Mouse (Mus musculus) neural tube, embryonic 12.5 days (tissue): ENCODE data around the gene Parva. TPM values are rescaled to one million over a fixed set of nuclear protein-coding genes. Genes with fewer than 3 reads are reported as not detected.

Source experiments
- ATAC-seq: fragments of 200-750 bp; cut with Nextera tagmentation; 2 replicates; pipeline ENCODE4 v1.8.0; 2017; ENCODE audit warnings: low read depth, mild to moderate bottlenecking, moderate TSS enrichment, moderate library complexity; ENCODE audit not compliant: low FRiP score
- H3K27ac ChIP-seq: fragments of 300-500 bp; sonication (generic); 2 replicates; pipeline ENCODE4 v1.5.1; 2016
- H3K27me3 ChIP-seq: fragments of 300-500 bp; sonication (generic); replicated peaks from 2 replicates; pipeline ENCODE4 v1.6.1; 2016; ENCODE audit warnings: mild to moderate bottlenecking
- H3K36me3 ChIP-seq: fragments of 300-500 bp; sonication (generic); 2 replicates; pipeline ENCODE4 v1.6.1; 2016; ENCODE audit warnings: mild to moderate bottlenecking
- H3K4me1 ChIP-seq: fragments of 300-500 bp; sonication (generic); 2 replicates; pipeline ENCODE4 v1.6.1; 2016
- H3K4me2 ChIP-seq: fragments of 300-500 bp; sonication (generic); replicated peaks from 2 replicates; pipeline ENCODE4 v1.6.1; 2016; ENCODE audit warnings: mild to moderate bottlenecking
- H3K4me3 ChIP-seq: fragments of 300-500 bp; sonication (generic); 2 replicates; pipeline ENCODE4 v1.5.1; 2016
- H3K9ac ChIP-seq: fragments of 300-500 bp; sonication (generic); 2 replicates; pipeline ENCODE4 v1.6.1; 2016; ENCODE audit warnings: mild to moderate bottlenecking
- H3K9me3 ChIP-seq: fragments of 300-500 bp; sonication (generic); 2 replicates; pipeline ENCODE4 v1.6.1; 2016; ENCODE audit warnings: mild to moderate bottlenecking
- WGBS: fragments of 180-500 bp; shearing (Covaris S2); methylation state at CpG from one replicate; pipeline ENCODE4 v1.1.7; 2016; 5-methylcytosine and 5-hydroxymethylcytosine counted together
- polyA plus RNA-seq: library from polyadenylated mRNA; unstranded; fragments of >200 nt; fragmentation: Nextera tagmentation; extraction: Ambion mirVana; gene quantifications from 2 replicates; pipeline ENCODE4 v1.2.1, GENCODE M21; 2016

Gene Parva
- polyA plus RNA-seq: 42.3 and 50.7 TPM in 2 replicates

DNA sequence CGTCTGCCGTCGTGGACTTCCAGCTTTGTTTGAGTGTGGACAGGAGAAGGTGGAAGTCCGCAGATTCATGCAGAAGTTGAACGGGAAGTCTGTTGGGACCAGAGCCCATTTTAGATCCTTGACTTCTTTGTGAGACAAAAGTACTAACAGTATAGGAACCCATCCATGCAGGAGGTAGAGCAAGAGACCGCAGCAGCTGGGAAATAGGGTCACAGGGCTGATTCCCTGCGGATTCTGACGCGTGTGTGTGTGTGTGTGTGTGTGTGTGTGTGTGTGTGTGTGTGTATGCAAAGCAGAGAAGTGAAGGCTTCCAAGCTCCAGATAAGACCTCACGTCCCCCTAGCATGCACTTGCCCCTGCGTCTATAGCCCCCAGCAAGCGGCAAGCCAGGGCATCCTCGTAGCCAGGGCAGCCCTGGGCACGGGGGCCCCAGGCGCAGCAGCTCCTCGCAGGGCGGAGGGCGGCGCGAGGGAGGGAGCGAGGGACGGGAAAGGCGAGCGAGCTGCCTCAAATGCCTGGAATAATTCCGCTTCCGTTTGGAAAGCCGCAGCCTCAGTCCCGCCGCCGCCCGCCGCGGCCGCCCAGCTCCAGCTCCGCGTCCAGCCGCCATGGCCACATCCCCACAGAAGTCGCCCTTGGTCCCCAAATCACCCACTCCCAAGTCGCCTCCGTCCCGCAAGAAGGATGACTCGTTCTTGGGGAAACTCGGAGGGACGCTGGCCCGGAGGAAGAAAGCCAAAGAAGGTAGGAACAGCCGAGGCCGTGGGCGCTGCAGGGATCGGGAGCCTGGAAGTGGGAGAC lies at the start of gene Parva:
TSS of gene Parva (plus strand) at position 149 of the 801 bp plus-strand sequence.
- Histone ChIP-seq H3K9ac (peak within 1 kb of the TSS; percentile 86), H3K4me2 (peak within 1 kb of the TSS; percentile 92), H3K9me3 (no peaks in the 10 kb centered on the region), H3K4me1 (peaks cover 15% of the 10 kb centered on the region; the same call in 1 of the 2 replicates), H3K27me3 (0 out of 2 replicates have a peak, but pooled peaks cover 5% of the 10 kb centered on the region), H3K27ac (peak within 1 kb of the TSS; percentile 68), H3K4me3 (peak within 1 kb of the TSS; percentile 69), H3K36me3 (no peaks in the 10 kb centered on the region)
- WGBS: 2% methylated on average over 46 of the region's 49 CpGs
- peak; percentile 90 for ATAC-seq

GRCm38 (mm10) chr7:112378056-112378455 lies 49.2 kb upstream of the Parva start:
- Histone ChIP-seq H3K4me1 (no peaks in the 10 kb centered on the region), H3K27ac (no peak overlapping the region), H3K4me3 (no peak overlapping the region), H3K9me3 (no peaks in the 10 kb centered on the region), H3K27me3 (0 out of 2 replicates have a peak, but pooled peaks cover 5% of the 10 kb centered on the region), H3K4me2 (no peak overlapping the region), H3K36me3 (no peaks in the 10 kb centered on the region), H3K9ac (no peak overlapping the region)
- WGBS: 81% methylated on average over 5 of the region's 5 CpGs
- no peak for ATAC-seq

GRCm38 (mm10) chr7:112378476-112378875 lies 48.8 kb upstream of the Parva start:
- H3K27ac ChIP-seq: no peak overlapping the region
- no peak overlapping the region for H3K4me3 ChIP-seq
- H3K36me3 ChIP-seq: no peaks in the 10 kb centered on the region
- H3K9ac ChIP-seq: no peak overlapping the region
- no peak for ATAC-seq
- H3K9me3 ChIP-seq: no peaks in the 10 kb centered on the region
- no peak overlapping the region for H3K4me2 ChIP-seq
- no peaks in the 10 kb centered on the region for H3K4me1 ChIP-seq
- H3K27me3 ChIP-seq: 0 out of 2 replicates have a peak, but pooled peaks cover 5% of the 10 kb centered on the region
- WGBS: 90% methylated on average over 5 of the region's 5 CpGs

DNA sequence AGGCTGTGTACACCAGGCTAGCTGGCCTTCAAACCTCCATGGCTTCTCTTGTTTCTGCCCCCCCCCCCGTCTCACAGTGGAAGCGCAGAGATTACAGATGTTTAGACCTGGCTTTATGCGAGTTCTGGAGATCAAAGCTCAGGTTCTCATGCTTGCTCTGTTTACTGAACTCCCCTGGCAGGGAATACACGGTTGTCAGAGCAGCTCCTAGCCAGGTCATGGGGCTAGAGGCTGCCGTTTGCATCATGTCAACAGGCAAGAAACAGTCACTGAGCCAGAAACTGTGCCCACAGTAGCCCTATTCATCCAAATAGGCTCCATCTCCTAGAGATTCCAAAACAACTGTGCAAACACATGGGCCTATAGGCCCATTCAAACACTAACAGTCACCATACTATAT lies 40.8 kb upstream of the Parva start:
- WGBS: 78% methylated on average over 5 of the region's 5 CpGs

DNA sequence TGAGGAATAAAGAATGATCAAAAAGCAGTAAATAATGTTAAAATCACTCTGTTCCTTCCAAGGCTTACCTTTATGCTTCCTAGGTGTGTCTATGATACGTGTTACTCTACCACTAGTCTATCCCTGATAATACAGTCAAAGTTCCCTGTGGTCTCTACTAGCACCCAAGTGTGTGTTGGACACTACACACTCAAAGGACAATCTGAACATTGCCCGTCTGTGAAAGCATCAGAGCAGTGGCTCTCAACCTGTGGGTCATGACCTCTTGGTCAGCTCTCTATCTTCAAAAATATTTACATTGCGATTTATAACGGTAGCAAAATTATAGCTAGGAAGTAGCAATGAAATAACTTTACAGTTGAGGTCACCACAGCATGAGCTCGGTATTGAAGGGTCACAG lies 39.4 kb upstream of the Parva start:
- Histone ChIP-seq H3K36me3 (no peaks in the 10 kb centered on the region), H3K9me3 (no peaks in the 10 kb centered on the region), H3K4me1 (peaks cover 32% of the 10 kb centered on the region), H3K9ac (no peak overlapping the region), H3K27me3 (no peaks in the 10 kb centered on the region), H3K4me3 (no peak overlapping the region), H3K4me2 (no peak overlapping the region), H3K27ac (no peak overlapping the region)
- ATAC-seq: no peak
- 85% methylated on average over 5 of the region's 5 CpGs for WGBS

More for the DNA sequence above, 40.8 kb upstream of the Parva start:
- Histone ChIP-seq H3K27ac (no peak overlapping the region), H3K4me3 (no peak overlapping the region), H3K4me2 (no peak overlapping the region), H3K4me1 (peaks cover 19% of the 10 kb centered on the region), H3K27me3 (no peaks in the 10 kb centered on the region), H3K36me3 (no peaks in the 10 kb centered on the region), H3K9me3 (no peaks in the 10 kb centered on the region), H3K9ac (no peak overlapping the region)
- ATAC-seq: no peak

DNA sequence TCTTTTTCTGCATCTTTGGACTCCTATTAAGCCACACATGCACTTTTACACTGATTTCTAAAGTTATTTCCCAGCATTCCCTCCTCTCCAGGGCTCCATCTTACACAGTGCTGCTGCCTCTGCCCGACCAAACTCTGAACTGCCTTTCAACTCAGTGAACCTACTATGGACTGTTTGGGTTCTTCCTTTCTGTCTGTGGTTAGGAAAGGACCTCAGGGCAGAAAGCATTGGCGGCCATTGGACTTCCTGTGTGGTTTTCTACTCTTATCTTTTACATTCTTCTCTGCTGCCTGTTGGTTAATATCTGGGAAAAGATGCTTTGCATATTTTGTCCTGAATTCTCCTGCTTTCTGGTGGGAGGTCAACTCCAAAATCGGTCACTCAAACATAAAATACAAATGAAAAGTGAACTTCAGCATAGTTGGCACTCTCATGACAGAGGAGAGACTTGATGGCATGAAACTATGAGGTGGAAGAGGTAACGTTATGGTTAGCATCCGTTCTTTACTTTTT lies 38.9 kb upstream of the Parva start:
- Histone ChIP-seq H3K27ac (no peak overlapping the region), H3K4me1 (peaks cover 33% of the 10 kb centered on the region), H3K27me3 (no peaks in the 10 kb centered on the region), H3K9me3 (no peaks in the 10 kb centered on the region), H3K4me2 (no peak overlapping the region), H3K9ac (no peak overlapping the region), H3K4me3 (no peak overlapping the region), H3K36me3 (no peaks in the 10 kb centered on the region)
- no peak for ATAC-seq
- 92% methylated on average over 5 of the region's 5 CpGs for WGBS

DNA sequence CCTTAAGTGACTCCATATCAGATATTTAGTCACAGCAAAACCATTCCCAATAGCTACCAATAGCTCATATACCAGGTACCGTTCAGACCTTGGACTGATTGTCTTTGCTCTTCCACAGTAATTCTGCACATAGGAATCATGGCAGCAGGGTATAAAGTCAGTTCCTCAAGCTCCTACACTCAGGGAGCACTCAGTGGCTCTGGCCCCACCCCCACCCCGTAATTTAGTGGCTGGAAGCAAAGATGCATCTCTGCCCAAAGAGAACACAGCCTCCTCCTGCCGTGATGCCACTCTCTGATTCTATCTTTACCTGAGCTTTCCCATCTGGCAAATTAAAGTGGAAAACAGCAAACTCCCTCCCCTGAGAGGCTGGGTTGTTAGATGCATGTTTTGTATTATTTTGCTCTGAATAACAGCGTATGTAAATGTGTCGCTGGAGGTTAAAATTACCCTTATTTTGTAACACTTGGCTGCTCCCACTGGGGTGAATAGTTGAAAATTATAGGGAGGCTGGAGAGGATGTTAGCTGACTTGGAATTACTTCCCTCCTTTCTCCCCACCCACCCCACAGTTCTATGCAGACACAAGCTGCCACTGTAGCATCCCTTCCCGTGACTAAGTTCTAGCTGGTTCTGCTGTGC lies 37.6 kb upstream of the Parva start:
- H3K27ac ChIP-seq: peak overlapping the region; percentile 32; the same call in 1 of the 2 replicates
- 49% methylated on average over 6 of the region's 6 CpGs for WGBS
- ATAC-seq: peak; percentile 57; the same call in 1 of the 2 replicates

GRCm38 (mm10) chr7:112390252-112390936 lies 36.9 kb upstream of the Parva start:
- no peaks in the 10 kb centered on the region for H3K9me3 ChIP-seq
- H3K4me2 ChIP-seq: peak overlapping the region; percentile 32
- peaks cover 33% of the 10 kb centered on the region for H3K4me1 ChIP-seq
- H3K36me3 ChIP-seq: no peaks in the 10 kb centered on the region
- no peak overlapping the region for H3K4me3 ChIP-seq
- H3K27me3 ChIP-seq: no peaks in the 10 kb centered on the region
- no peak for ATAC-seq
- 31% methylated on average over 11 of the region's 11 CpGs for WGBS
- H3K27ac ChIP-seq: peak overlapping the region; percentile 32; the same call in 1 of the 2 replicates
- H3K9ac ChIP-seq: no peak overlapping the region

More for the DNA sequence above, 37.6 kb upstream of the Parva start:
- H3K4me1 ChIP-seq: peaks cover 33% of the 10 kb centered on the region
- H3K4me2 ChIP-seq: peak overlapping the region; percentile 16; the same call in 1 of the 2 replicates
- no peaks in the 10 kb centered on the region for H3K36me3 ChIP-seq
- no peak overlapping the region for H3K4me3 ChIP-seq
- no peak overlapping the region for H3K9ac ChIP-seq
- no peaks in the 10 kb centered on the region for H3K27me3 ChIP-seq
- no peaks in the 10 kb centered on the region for H3K9me3 ChIP-seq

- Histone ChIP-seq H3K9me3 (no peaks in the 10 kb centered on the region), H3K27me3 (no peaks in the 10 kb centered on the region), H3K4me3 (no peak overlapping the region), H3K4me1 (peaks cover 33% of the 10 kb centered on the region), H3K9ac (no peak overlapping the region), H3K4me2 (peak overlapping the region; percentile 32), H3K36me3 (no peaks in the 10 kb centered on the region), H3K27ac (peak overlapping the region; percentile 39; the same call in 1 of the 2 replicates)
- peak; percentile 77 for ATAC-seq
- WGBS: 22% methylated on average over 6 of the region's 6 CpGs
Measured at GRCm38 (mm10) chr7:112390937-112391605, 36.2 kb upstream of the Parva start.

- H3K9me3 ChIP-seq: no peaks in the 10 kb centered on the region
- WGBS: 93% methylated on average over 3 of the region's 3 CpGs
- peaks cover 13% of the 10 kb centered on the region; the same call in 1 of the 2 replicates for H3K4me1 ChIP-seq
- H3K36me3 ChIP-seq: no peaks in the 10 kb centered on the region
- no peaks in the 10 kb centered on the region for H3K27me3 ChIP-seq
- H3K4me2 ChIP-seq: no peak overlapping the region
- no peak overlapping the region for H3K9ac ChIP-seq
- no peak for ATAC-seq
- no peak overlapping the region for H3K27ac ChIP-seq
- H3K4me3 ChIP-seq: no peak overlapping the region
Measured at GRCm38 (mm10) chr7:112397786-112398185, 29.5 kb upstream of the Parva start.

- Histone ChIP-seq H3K27me3 (no peaks in the 10 kb centered on the region), H3K4me3 (no peak overlapping the region), H3K9ac (no peak overlapping the region), H3K36me3 (no peaks in the 10 kb centered on the region), H3K4me1 (peaks cover 12% of the 10 kb centered on the region; the same call in 1 of the 2 replicates), H3K4me2 (no peak overlapping the region), H3K27ac (no peak overlapping the region), H3K9me3 (no peaks in the 10 kb centered on the region)
- ATAC-seq: peak; percentile 77; the same call in 1 of the 2 replicates
- WGBS: 23% methylated on average over 7 of the region's 7 CpGs
Measured at GRCm38 (mm10) chr7:112399425-112400170, 27.7 kb upstream of the Parva start.
